Mouse (Mus musculus) thymus, adult 2 months (tissue): Measurements from ENCODE around the gene Nuak2.

ENCODE experiments used
- CTCF ChIP-seq: fragments of 200-500 bp; IDR thresholded peaks from 2 replicates; pipeline ENCODE4 v1.5.1; 2012; ENCODE audit warnings: mild to moderate bottlenecking, control low read depth, low read length, moderate library complexity, borderline replicate concordance; ENCODE audit not compliant: control insufficient read depth, poor library complexity, insufficient read depth; ENCODE audit errors: extremely low read depth
- POLR2A ChIP-seq: fragments of 200-500 bp; IDR thresholded peaks from 2 replicates; pipeline ENCODE4 v1.6.1; 2012; ENCODE audit warnings: mild to moderate bottlenecking, low read length, control low read depth, moderate library complexity; ENCODE audit not compliant: control insufficient read depth, poor library complexity, insufficient read depth; ENCODE audit errors: extremely low read depth

DNA sequence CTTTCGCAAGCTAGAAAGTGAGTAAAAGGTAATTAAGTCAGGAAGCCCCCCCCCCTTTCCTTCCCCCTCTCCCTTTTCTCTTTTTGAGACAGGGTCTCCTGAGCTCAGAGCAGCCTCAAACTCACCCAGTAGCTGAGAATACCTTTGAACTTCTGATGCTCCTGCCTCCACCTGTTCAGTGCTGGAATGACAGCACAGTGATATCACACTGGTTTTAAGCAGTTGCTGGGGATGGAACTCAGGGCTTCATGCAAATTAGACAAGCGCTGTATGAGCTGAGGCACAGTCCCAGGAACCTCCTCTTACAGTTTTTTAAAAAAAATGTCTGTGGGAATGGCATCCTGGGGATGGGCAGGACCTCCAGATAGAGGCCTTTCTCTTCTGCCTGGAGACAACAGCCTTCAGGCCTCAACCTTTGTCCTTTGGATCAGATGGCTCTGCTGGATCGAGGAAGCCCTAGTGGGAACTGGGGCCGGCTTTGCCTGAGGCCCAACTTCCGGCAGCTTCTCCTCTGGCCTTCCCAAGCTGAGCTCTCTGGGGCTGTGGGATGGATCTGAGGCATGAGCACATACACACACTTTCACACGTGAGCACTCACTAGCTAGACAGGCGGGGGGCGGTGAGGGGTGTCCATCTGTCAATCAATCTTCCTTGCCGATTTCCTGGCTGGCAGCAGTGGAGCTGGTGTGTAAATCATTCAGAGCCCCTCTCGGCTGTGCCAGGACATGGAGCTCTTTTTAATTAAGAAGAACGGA, 24.8 kb upstream of the Nuak2 start:
- TF ChIP-seq CTCF (no peak), POLR2A (no peak)
